Mouse (Mus musculus) ES-E14 (cell line): ENCODE measurements around the gene Pdzd2. TPM values are rescaled to one million over a fixed set of nuclear protein-coding genes. Genes with fewer than 3 reads are reported as not detected.

Experiments
- DNase-seq: peaks from one replicate; pipeline ENCODE4 v3.0.0-alpha.2; 2013; ENCODE audit warnings: low read depth, low spot score
- H3K27ac ChIP-seq: 2 replicates; pipeline ENCODE4 v1.5.1; 2012; ENCODE audit warnings: low read depth, mild to moderate bottlenecking, low read length, moderate library complexity, mixed read lengths; ENCODE audit not compliant: poor library complexity, insufficient read depth, severe bottlenecking
- H3K36me3 ChIP-seq: 2 replicates; pipeline ENCODE4 v1.6.1; 2012; ENCODE audit warnings: mild to moderate bottlenecking, low read length, moderate library complexity, mixed read lengths; ENCODE audit not compliant: control insufficient read depth, poor library complexity, insufficient read depth, severe bottlenecking
- H3K4me1 ChIP-seq, 2 experiments: fragments of 150-350 bp in 1 of 2; sonication (generic) in 1 of 2; 2 replicates each; pipeline ENCODE4 v1.6.1; 2012; ENCODE audit warnings: low read length in 2 of 2, mild to moderate bottlenecking in 1 of 2, mixed read lengths in 1 of 2; ENCODE audit not compliant: control insufficient read depth in 2 of 2, insufficient read depth in 2 of 2, poor library complexity in 1 of 2
- H3K4me3 ChIP-seq, 2 experiments: fragments of 150-350 bp in 1 of 2; sonication (generic) in 1 of 2; 2 replicates each; pipeline ENCODE4 v1.5.1; 2012; ENCODE audit warnings: low read length in 2 of 2, low read depth in 1 of 2, mild to moderate bottlenecking in 1 of 2, mixed read lengths in 1 of 2; ENCODE audit not compliant: insufficient read depth in 1 of 2, poor library complexity in 1 of 2, severe bottlenecking in 1 of 2
- H3K9ac ChIP-seq: 2 replicates; pipeline ENCODE4 v1.6.1; 2012; ENCODE audit warnings: low read depth, mild to moderate bottlenecking, low read length, mixed read lengths; ENCODE audit not compliant: poor library complexity, insufficient read depth, severe bottlenecking
- H3K9me3 ChIP-seq: fragments of 150-350 bp; sonication (generic); 2 replicates; pipeline ENCODE4 v1.6.1; 2012; ENCODE audit warnings: low read depth, mild to moderate bottlenecking, low read length; ENCODE audit not compliant: control insufficient read depth, insufficient read depth
- CHD2 ChIP-seq: IDR thresholded peaks from 2 replicates; pipeline ENCODE4 v1.6.1; 2014; ENCODE audit warnings: mild to moderate bottlenecking, low read depth, low read length, inconsistent platforms
- HCFC1 ChIP-seq: IDR thresholded peaks from 2 replicates; pipeline ENCODE4 v1.6.1; 2012; ENCODE audit warnings: low read length, inconsistent platforms, borderline replicate concordance; ENCODE audit not compliant: insufficient read depth
- MAFK ChIP-seq: IDR thresholded peaks from 2 replicates; pipeline ENCODE4 v1.6.1; 2014; ENCODE audit warnings: mild to moderate bottlenecking, low read depth, low read length, inconsistent platforms; ENCODE audit not compliant: insufficient read depth
- ZC3H11A ChIP-seq: IDR thresholded peaks from 2 replicates; pipeline ENCODE4 v1.6.1; 2012; ENCODE audit warnings: low read depth, mild to moderate bottlenecking, inconsistent platforms, low read length, borderline replicate concordance
- ZNF384 ChIP-seq: IDR thresholded peaks from 2 replicates; pipeline ENCODE4 v1.6.1; 2012; ENCODE audit warnings: low read depth, low read length, inconsistent platforms
- in situ Hi-C, 2 experiments: fragments of 600-800 bp; cut with MboI; formaldehyde crosslinking; loops; one replicate each; pipeline ENCODE4 v1.15.1; 2025; ENCODE audit warnings: low sequenced_read_pairs in 2 of 2, inconsistent platforms in 1 of 2; ENCODE audit not compliant: unreplicated experiment in 2 of 2
- total RNA-seq: library from RNA; depleted of rRNA; stranded (reverse); fragments of 300-350 nt; gene quantifications from 2 replicates; pipeline ENCODE4 v1.2.3, GENCODE M21; 2012

The Pdzd2 gene
- total RNA-seq, 1 experiment, result 6.3 TPM

DNA sequence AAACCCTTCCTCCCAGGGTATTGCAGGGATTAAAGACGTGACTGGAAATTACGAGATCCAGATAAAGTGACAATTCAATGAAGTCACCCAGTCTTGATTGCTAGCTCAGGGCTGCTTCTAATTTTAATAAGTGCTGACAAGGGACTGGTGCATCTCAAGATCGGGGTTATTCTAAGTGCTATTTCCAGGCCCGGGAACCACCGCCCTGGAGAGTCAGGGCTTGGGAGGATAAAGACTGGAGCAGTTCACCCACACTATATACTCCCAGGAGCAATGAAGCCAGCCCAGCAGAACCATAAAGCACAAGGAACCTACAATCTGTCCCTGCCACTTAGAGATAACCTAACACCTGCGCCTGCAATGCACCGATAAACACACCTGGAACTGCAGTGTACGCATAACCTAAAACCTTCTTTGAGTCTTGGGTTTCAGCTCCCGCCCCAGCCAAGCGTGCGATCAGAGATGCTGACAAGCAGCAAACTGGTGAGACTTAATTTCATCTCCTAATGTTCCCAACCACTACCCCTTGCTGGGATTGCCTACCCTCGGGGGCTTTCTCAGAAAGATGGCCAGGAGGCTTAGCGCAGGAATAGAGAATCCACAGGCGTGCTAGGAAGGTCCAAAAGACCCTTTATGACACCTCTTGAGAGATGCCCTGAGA is 101.2 kb downstream of the Pdzd2 start:
- Histone ChIP-seq H3K4me1 (no peaks in the 10 kb centered on the region), H3K27ac (no peak overlapping the region), H3K9me3 (no peaks in the 10 kb centered on the region), H3K4me3 (no peak overlapping the region), H3K36me3 (no peaks in the 10 kb centered on the region), H3K9ac (no peak overlapping the region)
- in situ Hi-C loops, result no loop called here
- TF ChIP-seq ZC3H11A, result no peak
- TF ChIP-seq ZNF384, result no peak
- no peak for TF ChIP-seq HCFC1
- TF ChIP-seq CHD2, result no peak
- TF ChIP-seq MAFK, result no peak
- DNase-seq, result no peak

DNA sequence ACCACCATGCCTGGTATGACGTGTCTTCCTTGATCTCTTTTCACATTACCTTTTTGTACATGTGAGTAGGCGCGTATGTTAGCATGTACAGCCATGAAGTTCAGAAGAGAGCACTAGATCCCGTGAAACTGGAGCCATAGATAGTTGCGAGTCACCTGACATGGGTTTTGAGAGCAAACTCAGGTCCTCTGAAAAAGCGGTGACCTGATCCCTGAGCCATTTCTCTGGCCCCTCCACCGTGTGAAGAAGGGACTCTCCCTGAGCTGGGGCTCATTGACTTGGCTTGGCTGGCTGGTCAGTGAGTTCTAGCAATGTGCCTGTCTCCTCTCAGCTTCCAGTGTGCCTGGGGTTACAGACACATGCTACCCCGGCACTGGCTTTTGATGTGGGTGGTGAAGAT is 102.2 kb downstream of the Pdzd2 start:
- no peak overlapping the region for H3K9ac ChIP-seq
- in situ Hi-C loops, result no loop called here
- no peaks in the 10 kb centered on the region for H3K9me3 ChIP-seq
- DNase-seq, result no peak
- H3K27ac ChIP-seq, result no peak overlapping the region
- no peaks in the 10 kb centered on the region for H3K4me1 ChIP-seq
- no peaks in the 10 kb centered on the region for H3K36me3 ChIP-seq
- H3K4me3 ChIP-seq, result no peak overlapping the region
- no peak for TF ChIP-seq ZNF384
- no peak for TF ChIP-seq CHD2
- TF ChIP-seq ZC3H11A, result no peak
- TF ChIP-seq HCFC1, result no peak
- no peak for TF ChIP-seq MAFK

DNA sequence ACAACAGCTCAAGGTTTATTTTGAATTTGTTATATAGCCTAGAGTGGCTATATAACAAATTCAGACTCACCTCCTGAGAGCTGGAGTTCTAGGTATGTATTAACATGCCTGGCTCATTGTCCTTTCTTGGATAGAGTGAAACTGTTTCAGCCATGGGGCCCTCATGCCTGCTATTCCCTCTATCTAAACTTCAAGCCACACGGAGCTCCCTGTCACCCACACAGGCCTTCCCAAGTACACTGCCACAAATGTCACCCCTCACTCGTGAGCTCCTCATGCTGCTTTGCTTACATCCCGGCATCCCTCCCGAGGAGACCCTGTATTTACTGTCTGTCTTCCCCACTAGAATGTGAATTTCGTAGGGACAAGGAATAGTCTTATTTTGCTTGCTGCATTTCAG is 103.3 kb downstream of the Pdzd2 start:
- no peaks in the 10 kb centered on the region for H3K36me3 ChIP-seq
- H3K4me1 ChIP-seq, result peaks cover 0 to 3% of the 10 kb centered on the region in 2 experiments; a peak in 1 of 4 replicates
- H3K27ac ChIP-seq, result no peak overlapping the region
- no peaks in the 10 kb centered on the region for H3K9me3 ChIP-seq
- no peak overlapping the region for H3K4me3 ChIP-seq
- DNase-seq, result no peak
- no peak for TF ChIP-seq ZNF384
- no peak for TF ChIP-seq ZC3H11A
- no peak for TF ChIP-seq CHD2
- TF ChIP-seq HCFC1, result no peak
- TF ChIP-seq MAFK, result no peak
- no peak overlapping the region for H3K9ac ChIP-seq
- in situ Hi-C loops, result no loop called here

- Histone ChIP-seq H3K4me3 (no peak overlapping the region), H3K36me3 (no peaks in the 10 kb centered on the region), H3K9ac (no peak overlapping the region), H3K27ac (no peak overlapping the region), H3K9me3 (no peaks in the 10 kb centered on the region), H3K4me1 (peaks cover 2 to 5% of the 10 kb centered on the region in 2 experiments; a peak in 1 of 4 replicates)
- DNase-seq, result no peak
- in situ Hi-C loops, result no loop called here
- no peak for TF ChIP-seq MAFK
Measured at GRCm38 (mm10) chr15:12634921-12635320, 104.8 kb downstream of the Pdzd2 start.

DNA sequence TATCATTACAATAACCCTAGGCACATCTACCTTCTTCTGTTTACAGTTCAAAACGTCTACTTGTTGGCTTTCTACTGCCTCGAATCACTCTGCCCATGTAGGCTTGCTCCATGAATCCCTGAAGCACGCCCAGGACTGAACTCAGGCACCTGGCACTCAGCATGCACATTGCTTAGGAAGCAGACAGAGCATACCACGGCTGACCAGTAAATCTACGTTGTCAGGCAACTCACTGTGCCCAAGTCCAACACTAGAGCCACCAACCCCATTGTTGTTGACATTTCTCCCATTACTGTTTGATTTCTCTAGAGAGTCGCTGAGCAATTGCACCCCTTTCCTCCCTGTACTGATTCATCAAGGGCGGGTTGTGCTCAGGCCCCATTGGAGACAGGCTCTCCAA is 110.6 kb downstream of the Pdzd2 start:
- H3K4me3 ChIP-seq, result no peak overlapping the region
- no peaks in the 10 kb centered on the region for H3K9me3 ChIP-seq
- in situ Hi-C loops, result no loop called here
- no peak overlapping the region for H3K27ac ChIP-seq
- no peaks in the 10 kb centered on the region for H3K36me3 ChIP-seq
- TF ChIP-seq ZC3H11A (no peak), ZNF384 (no peak), HCFC1 (no peak), CHD2 (no peak), MAFK (no peak)
- no peak overlapping the region for H3K9ac ChIP-seq
- peaks cover 2 to 8% of the 10 kb centered on the region in 2 experiments; a peak in 1 of 4 replicates for H3K4me1 ChIP-seq
- no peak for DNase-seq
